Mouse (Mus musculus): ENCODE measurements around the gene Smarca4.

The Smarca4 gene

GRCm38 (mm10) chr9:21601073-21601472 lies 14.9 kb upstream of the Smarca4 start:
- DNase-seq (ENCODE audit: low spot score in 2 of 2), result no peak

- peak in 1 of 2 experiments; percentile 66 for DNase-seq (ENCODE audit: low spot score in 2 of 2)
These were observed 14.1 kb upstream of the Smarca4 start for GRCm38 (mm10) chr9:21601722-21602399.

- DNase-seq (ENCODE audit: low spot score in 2 of 2), result no peak
These were observed 11.8 kb upstream of the Smarca4 start for GRCm38 (mm10) chr9:21604119-21604518.

GRCm38 (mm10) chr9:21605865-21606264 lies 10.1 kb upstream of the Smarca4 start:
- no peak for DNase-seq (ENCODE audit: low spot score in 2 of 2)

GRCm38 (mm10) chr9:21606648-21607047 lies 9.3 kb upstream of the Smarca4 start:
- DNase-seq (ENCODE audit: low spot score in 2 of 2), result no peak

GRCm38 (mm10) chr9:21609861-21610260 lies 6.1 kb upstream of the Smarca4 start:
- DNase-seq (ENCODE audit: low spot score in 2 of 2), result no peak

- DNase-seq (ENCODE audit: low spot score in 2 of 2), result no peak
These were observed 929 bp upstream of the Smarca4 start for GRCm38 (mm10) chr9:21614864-21615616.

GRCm38 (mm10) chr9:21616232-21616781 lies 338 bp downstream of the Smarca4 start:
- peak; percentile 74 to 93 for DNase-seq (ENCODE audit: low spot score in 2 of 2)

- no peak for DNase-seq (ENCODE audit: low spot score in 2 of 2)
These were observed 1.1 kb downstream of the Smarca4 start for GRCm38 (mm10) chr9:21617066-21617465.

GRCm38 (mm10) chr9:21620229-21620628 lies 4.3 kb downstream of the Smarca4 start:
- DNase-seq (ENCODE audit: low spot score in 2 of 2), result no peak

GRCm38 (mm10) chr9:21622676-21623075 lies 6.7 kb downstream of the Smarca4 start:
- DNase-seq (ENCODE audit: low spot score in 2 of 2), result no peak

- DNase-seq (ENCODE audit: low spot score in 2 of 2), result no peak
These were observed 9.7 kb downstream of the Smarca4 start for GRCm38 (mm10) chr9:21625342-21626339.

- DNase-seq (ENCODE audit: low spot score in 2 of 2), result no peak
These were observed 10.6 kb downstream of the Smarca4 start for GRCm38 (mm10) chr9:21626571-21626970.

GRCm38 (mm10) chr9:21627145-21627795 lies 11.3 kb downstream of the Smarca4 start:
- no peak for DNase-seq (ENCODE audit: low spot score in 2 of 2)

- DNase-seq (ENCODE audit: low spot score in 2 of 2), result peak in 1 of 2 experiments; percentile 30
These were observed 14.7 kb downstream of the Smarca4 start for GRCm38 (mm10) chr9:21630673-21631072.

- DNase-seq (ENCODE audit: low spot score in 2 of 2), result no peak
These were observed 17.1 kb downstream of the Smarca4 start for GRCm38 (mm10) chr9:21633106-21633505.

- peak in 1 of 2 experiments; percentile 38 for DNase-seq (ENCODE audit: low spot score in 2 of 2)
These were observed 19.7 kb downstream of the Smarca4 start for GRCm38 (mm10) chr9:21635639-21636038.

- no peak for DNase-seq (ENCODE audit: low spot score in 2 of 2)
These were observed 23.1 kb downstream of the Smarca4 start for GRCm38 (mm10) chr9:21639031-21639430.

- no peak for DNase-seq (ENCODE audit: low spot score in 2 of 2)
These were observed 30.4 kb downstream of the Smarca4 start for GRCm38 (mm10) chr9:21646366-21646765.

GRCm38 (mm10) chr9:21647721-21648120 lies 31.8 kb downstream of the Smarca4 start:
- no peak for DNase-seq (ENCODE audit: low spot score in 2 of 2)

GRCm38 (mm10) chr9:21652263-21652662 lies 36.3 kb downstream of the Smarca4 start:
- no peak for DNase-seq (ENCODE audit: low spot score in 2 of 2)

All from cerebellum, postnatal 4 days (tissue).